Mouse (Mus musculus): ENCODE results near the gene Slc5a1. TPM values are rescaled to one million over a fixed set of nuclear protein-coding genes. Genes with fewer than 3 reads are reported as not detected.

Gene Slc5a1
- polyA plus RNA-seq, 1 experiment from 2014 or later = not detected

- Histone ChIP-seq H3K36me3 (no peaks in the 10 kb centered on the region), H3K4me3 (no peak overlapping the region), H3K27ac (replicated peaks) (no peak overlapping the region), H3K4me2 (replicated peaks) (no peak overlapping the region), H3K27me3 (no peaks in the 10 kb centered on the region), H3K4me1 (peaks cover 3% of the 10 kb centered on the region; the same call in 1 of the 2 replicates), H3K9me3 (no peaks in the 10 kb centered on the region), H3K9ac (replicated peaks) (no peak overlapping the region)
- 41% methylated on average over 1 of the region's 1 CpGs for WGBS
- ATAC-seq (replicated peaks) = no peak
These were observed 96.1 kb downstream of the Slc5a1 start for GRCm38 (mm10) chr5:33200071-33200470.

GRCm38 (mm10) chr5:33201697-33202096 lies 97.7 kb downstream of the Slc5a1 start:
- Histone ChIP-seq H3K9me3 (no peaks in the 10 kb centered on the region), H3K27ac (replicated peaks) (no peak overlapping the region), H3K4me2 (replicated peaks) (no peak overlapping the region), H3K9ac (replicated peaks) (no peak overlapping the region), H3K27me3 (no peaks in the 10 kb centered on the region), H3K4me1 (peaks cover 3% of the 10 kb centered on the region; the same call in 1 of the 2 replicates), H3K4me3 (no peak overlapping the region), H3K36me3 (no peaks in the 10 kb centered on the region)
- ATAC-seq (replicated peaks) = no peak
- WGBS = 74% methylated on average over 13 of the region's 13 CpGs

GRCm38 (mm10) chr5:33202516-33203170 lies 98.6 kb downstream of the Slc5a1 start:
- Histone ChIP-seq H3K27ac (replicated peaks) (no peak overlapping the region), H3K4me1 (peaks cover 3% of the 10 kb centered on the region; the same call in 1 of the 2 replicates), H3K4me2 (replicated peaks) (no peak overlapping the region), H3K9ac (replicated peaks) (no peak overlapping the region), H3K36me3 (no peaks in the 10 kb centered on the region), H3K27me3 (no peaks in the 10 kb centered on the region), H3K4me3 (no peak overlapping the region), H3K9me3 (no peaks in the 10 kb centered on the region)
- ATAC-seq (replicated peaks) = no peak
- WGBS = 88% methylated on average over 13 of the region's 13 CpGs

GRCm38 (mm10) chr5:33203171-33203565 lies 99.1 kb downstream of the Slc5a1 start:
- H3K4me3 ChIP-seq = no peak overlapping the region
- no peak overlapping the region for H3K4me2 ChIP-seq (replicated peaks)
- no peaks in the 10 kb centered on the region for H3K9me3 ChIP-seq
- 90% methylated on average over 6 of the region's 6 CpGs for WGBS
- H3K4me1 ChIP-seq = peaks cover 3% of the 10 kb centered on the region; the same call in 1 of the 2 replicates
- H3K27me3 ChIP-seq = no peaks in the 10 kb centered on the region
- H3K27ac ChIP-seq (replicated peaks) = no peak overlapping the region
- no peaks in the 10 kb centered on the region for H3K36me3 ChIP-seq
- no peak for ATAC-seq (replicated peaks)
- H3K9ac ChIP-seq (replicated peaks) = no peak overlapping the region

- Histone ChIP-seq H3K4me2 (replicated peaks) (peak overlapping the region; percentile 12; the same call in 1 of the 2 replicates), H3K36me3 (no peaks in the 10 kb centered on the region), H3K27me3 (no peaks in the 10 kb centered on the region), H3K27ac (replicated peaks) (no peak overlapping the region), H3K4me3 (no peak overlapping the region), H3K4me1 (peaks cover 3% of the 10 kb centered on the region; the same call in 1 of the 2 replicates), H3K9ac (replicated peaks) (no peak overlapping the region), H3K9me3 (no peaks in the 10 kb centered on the region)
- ATAC-seq (replicated peaks) = no peak
- WGBS = 15% methylated on average over 9 of the region's 9 CpGs
These were observed 99.7 kb downstream of the Slc5a1 start for GRCm38 (mm10) chr5:33203691-33204242.

GRCm38 (mm10) chr5:33204284-33204683 lies 100.3 kb downstream of the Slc5a1 start:
- Histone ChIP-seq H3K36me3 (no peaks in the 10 kb centered on the region), H3K4me2 (replicated peaks) (no peak overlapping the region), H3K4me1 (peaks cover 3% of the 10 kb centered on the region; the same call in 1 of the 2 replicates), H3K9me3 (no peaks in the 10 kb centered on the region), H3K9ac (replicated peaks) (no peak overlapping the region), H3K27me3 (no peaks in the 10 kb centered on the region), H3K27ac (replicated peaks) (no peak overlapping the region), H3K4me3 (no peak overlapping the region)
- ATAC-seq (replicated peaks) = no peak
- WGBS = 82% methylated on average over 7 of the region's 7 CpGs

- H3K4me1 ChIP-seq = peaks cover 3% of the 10 kb centered on the region; the same call in 1 of the 2 replicates
- H3K4me3 ChIP-seq = no peak overlapping the region
- no peak for ATAC-seq (replicated peaks)
- no peaks in the 10 kb centered on the region for H3K27me3 ChIP-seq
- no peaks in the 10 kb centered on the region for H3K36me3 ChIP-seq
- no peak overlapping the region for H3K27ac ChIP-seq (replicated peaks)
- no peak overlapping the region for H3K9ac ChIP-seq (replicated peaks)
- H3K9me3 ChIP-seq = no peaks in the 10 kb centered on the region
- 92% methylated on average over 7 of the region's 7 CpGs for WGBS
- H3K4me2 ChIP-seq (replicated peaks) = no peak overlapping the region
These were observed 102.3 kb downstream of the Slc5a1 start for GRCm38 (mm10) chr5:33206328-33206727.

- H3K9me3 ChIP-seq = no peaks in the 10 kb centered on the region
- 54% methylated on average over 9 of the region's 9 CpGs for WGBS
- no peak for ATAC-seq (replicated peaks)
These were observed 103.1 kb downstream of the Slc5a1 start for GRCm38 (mm10) chr5:33207136-33207535.

GRCm38 (mm10) chr5:33208533-33209245 lies 104.7 kb downstream of the Slc5a1 start:
- H3K4me2 ChIP-seq (replicated peaks) = no peak overlapping the region
- no peaks in the 10 kb centered on the region for H3K27me3 ChIP-seq
- no peaks in the 10 kb centered on the region for H3K36me3 ChIP-seq
- no peak overlapping the region for H3K4me3 ChIP-seq
- no peak overlapping the region for H3K27ac ChIP-seq (replicated peaks)
- H3K9ac ChIP-seq (replicated peaks) = no peak overlapping the region
- no peak for ATAC-seq (replicated peaks)
- 78% methylated on average over 14 of the region's 14 CpGs for WGBS
- no peaks in the 10 kb centered on the region for H3K9me3 ChIP-seq
- H3K4me1 ChIP-seq = peaks cover 3% of the 10 kb centered on the region; the same call in 1 of the 2 replicates

More at GRCm38 (mm10) chr5:33207136-33207535, 103.1 kb downstream of the Slc5a1 start:
- Histone ChIP-seq H3K4me3 (no peak overlapping the region), H3K27ac (replicated peaks) (no peak overlapping the region), H3K36me3 (no peaks in the 10 kb centered on the region), H3K27me3 (no peaks in the 10 kb centered on the region), H3K9ac (replicated peaks) (no peak overlapping the region), H3K4me2 (replicated peaks) (no peak overlapping the region), H3K4me1 (peaks cover 3% of the 10 kb centered on the region; the same call in 1 of the 2 replicates)

GRCm38 (mm10) chr5:33210515-33210914 lies 106.5 kb downstream of the Slc5a1 start:
- WGBS = 86% methylated on average over 3 of the region's 3 CpGs

GRCm38 (mm10) chr5:33211254-33211653 lies 107.2 kb downstream of the Slc5a1 start:
- Histone ChIP-seq H3K27me3 (no peaks in the 10 kb centered on the region), H3K9ac (replicated peaks) (no peak overlapping the region), H3K4me2 (replicated peaks) (no peak overlapping the region), H3K27ac (replicated peaks) (no peak overlapping the region), H3K4me1 (no peaks in the 10 kb centered on the region), H3K4me3 (no peak overlapping the region), H3K36me3 (no peaks in the 10 kb centered on the region), H3K9me3 (no peaks in the 10 kb centered on the region)
- no peak for ATAC-seq (replicated peaks)
- 82% methylated on average over 5 of the region's 5 CpGs for WGBS

More at GRCm38 (mm10) chr5:33210515-33210914, 106.5 kb downstream of the Slc5a1 start:
- no peaks in the 10 kb centered on the region for H3K36me3 ChIP-seq
- H3K9ac ChIP-seq (replicated peaks) = no peak overlapping the region
- no peak for ATAC-seq (replicated peaks)
- no peaks in the 10 kb centered on the region for H3K9me3 ChIP-seq
- H3K4me1 ChIP-seq = no peaks in the 10 kb centered on the region
- H3K4me3 ChIP-seq = no peak overlapping the region
- no peaks in the 10 kb centered on the region for H3K27me3 ChIP-seq
- H3K27ac ChIP-seq (replicated peaks) = no peak overlapping the region
- no peak overlapping the region for H3K4me2 ChIP-seq (replicated peaks)

Data from forebrain, embryonic 15.5 days (tissue).